Mouse (Mus musculus): ENCODE measurements at regions not wholly inside any gene's neighbourhood (a gene's known extent, or its start where the extent isn't known, plus 50 kb on each side); places are given as distances from the start of the nearest gene placed in this dataset.

GRCm38 (mm10) chr9:101501036-101501435 lies 249.4 kb upstream of the Ppp2r3a start:
- no peak for TF ChIP-seq CTCF (IDR thresholded peaks at IDR 0.05; ENCODE audit: borderline replicate concordance, control insufficient read depth, extremely low read depth, insufficient read depth, low read length, poor library complexity)
- TF ChIP-seq POLR2A (IDR thresholded peaks at IDR 0.05; ENCODE audit: control insufficient read depth, extremely low read depth, insufficient read depth, low read length, poor library complexity) = no peak

Data from thymus, adult 2 months (tissue).